Mouse (Mus musculus) MEL (cell line): ENCODE data around the gene Mgll. TPM values are rescaled to one million over a fixed set of nuclear protein-coding genes. Genes with fewer than 3 reads are reported as not detected.

Experiments used
- DNase-seq: peaks from one replicate; pipeline ENCODE4 v3.0.0; 2011; ENCODE audit warnings: low read depth, low spot score
- H3K27ac ChIP-seq: 2 replicates; pipeline ENCODE4 v1.5.1; 2012; ENCODE audit warnings: low read depth, mild to moderate bottlenecking, control low read depth, low read length, moderate library complexity; ENCODE audit not compliant: control insufficient read depth
- H3K27me3 ChIP-seq, 2 experiments: fragments of 150-350 bp in 1 of 2; sonication (generic) in 1 of 2; 2 replicates each; pipeline ENCODE4 v1.6.1; 2012; ENCODE audit warnings: low read length in 2 of 2, mild to moderate bottlenecking in 2 of 2, improper control_type of control experiment in 1 of 2, moderate library complexity in 1 of 2; ENCODE audit not compliant: insufficient read depth in 2 of 2, control insufficient read depth in 1 of 2
- H3K36me3 ChIP-seq, 2 experiments: 2 replicates each; pipeline ENCODE4 v1.6.1; 2012 to 2014; ENCODE audit warnings: low read length in 2 of 2, improper control_type of control experiment in 1 of 2, inconsistent platforms in 1 of 2, mild to moderate bottlenecking in 1 of 2; ENCODE audit not compliant: insufficient read depth in 2 of 2, control insufficient read depth in 1 of 2
- H3K4me1 ChIP-seq, 2 experiments: fragments of 150-350 bp in 1 of 2; sonication (generic) in 1 of 2; 2 replicates each; pipeline ENCODE4 v1.6.1; 2012; ENCODE audit warnings: low read length in 2 of 2, improper control_type of control experiment in 1 of 2, mild to moderate bottlenecking in 1 of 2; ENCODE audit not compliant: insufficient read depth in 2 of 2, control insufficient read depth in 1 of 2
- H3K4me3 ChIP-seq, 2 experiments: fragments of 150-350 bp in 1 of 2; sonication (generic) in 1 of 2; 2 replicates each; pipeline ENCODE4 v1.5.1; 2012; ENCODE audit warnings: low read depth in 2 of 2, low read length in 2 of 2, mild to moderate bottlenecking in 2 of 2, moderate library complexity in 2 of 2, control low read depth in 1 of 2, improper control_type of control experiment in 1 of 2; ENCODE audit not compliant: control insufficient read depth in 1 of 2, insufficient read depth in 1 of 2
- H3K79me2 ChIP-seq: 2 replicates; pipeline ENCODE4 v1.6.1; 2012; ENCODE audit warnings: mild to moderate bottlenecking, low read length, moderate library complexity; ENCODE audit not compliant: control insufficient read depth, poor library complexity, insufficient read depth
- H3K9ac ChIP-seq: 2 replicates; pipeline ENCODE4 v1.6.1; 2012; ENCODE audit warnings: low read depth, mild to moderate bottlenecking, control low read depth, low read length, moderate library complexity; ENCODE audit not compliant: control insufficient read depth, poor library complexity, severe bottlenecking
- H3K9me3 ChIP-seq: fragments of 150-350 bp; sonication (generic); replicated peaks from 2 replicates; pipeline ENCODE4 v1.6.1; 2012; ENCODE audit warnings: mild to moderate bottlenecking, low read length, improper control_type of control experiment, moderate library complexity; ENCODE audit not compliant: insufficient read depth
- BHLHE40 ChIP-seq: IDR thresholded peaks from 2 replicates; pipeline ENCODE4 v1.6.1; 2012; ENCODE audit warnings: low read depth, mild to moderate bottlenecking, inconsistent platforms, low read length, improper control_type of control experiment, borderline replicate concordance
- ETS1 ChIP-seq: IDR thresholded peaks from 2 replicates; pipeline ENCODE4 v1.6.1; 2012; ENCODE audit warnings: low read depth, mild to moderate bottlenecking, inconsistent platforms, low read length, improper control_type of control experiment, moderate library complexity
- GABPA ChIP-seq: IDR thresholded peaks from 2 replicates; pipeline ENCODE4 v1.6.1; 2012; ENCODE audit warnings: low read depth, mild to moderate bottlenecking, inconsistent platforms, low read length, improper control_type of control experiment, moderate library complexity
- KAT2A ChIP-seq: conservative IDR thresholded peaks from 2 replicates; pipeline ENCODE4 v1.6.1; 2012; ENCODE audit warnings: low read depth, low read length, improper control_type of control experiment, inconsistent platforms
- MAFK ChIP-seq: IDR thresholded peaks from 2 replicates; pipeline ENCODE4 v1.6.1; 2011; ENCODE audit warnings: low read depth, mild to moderate bottlenecking, low read length, improper control_type of control experiment, borderline replicate concordance
- NELFE ChIP-seq: IDR thresholded peaks from 2 replicates; pipeline ENCODE4 v1.6.1; 2011; ENCODE audit warnings: low read depth, low read length, improper control_type of control experiment
- NRF1 ChIP-seq: IDR thresholded peaks from 2 replicates; pipeline ENCODE4 v1.6.1; 2014; ENCODE audit warnings: low read depth, mild to moderate bottlenecking, inconsistent platforms, low read length, improper control_type of control experiment, moderate library complexity; ENCODE audit not compliant: poor library complexity, insufficient read depth, severe bottlenecking
- POLR2A ChIP-seq, 2 experiments: IDR thresholded peaks; 2 replicates each; pipeline ENCODE4 v1.6.1; 2011 to 2012; ENCODE audit warnings: low read length in 2 of 2, mild to moderate bottlenecking in 2 of 2, control low read depth in 1 of 2, improper control_type of control experiment in 1 of 2, low read depth in 1 of 2, moderate library complexity in 1 of 2; ENCODE audit not compliant: control insufficient read depth in 1 of 2, insufficient read depth in 1 of 2, poor library complexity in 1 of 2
- POLR2AphosphoS2 ChIP-seq: IDR thresholded peaks from 2 replicates; pipeline ENCODE4 v1.6.1; 2011; ENCODE audit warnings: low read length, improper control_type of control experiment
- RAD21 ChIP-seq: IDR thresholded peaks from 2 replicates; pipeline ENCODE4 v1.6.1; 2011; ENCODE audit warnings: mild to moderate bottlenecking, low read depth, low read length, improper control_type of control experiment
- TBP ChIP-seq: IDR thresholded peaks from 2 replicates; pipeline ENCODE4 v1.8.0; 2011; ENCODE audit warnings: low read depth, low read length, improper control_type of control experiment
- USF1 ChIP-seq: IDR thresholded peaks from 2 replicates; pipeline ENCODE4 v1.6.1; 2014; ENCODE audit warnings: low read depth, mild to moderate bottlenecking, inconsistent platforms, low read length, improper control_type of control experiment, moderate library complexity
- USF2 ChIP-seq, 2 experiments: IDR thresholded peaks; 2 replicates each; pipeline ENCODE4 v1.6.1; 2011 to 2012; ENCODE audit warnings: improper control_type of control experiment in 2 of 2, low read length in 2 of 2, borderline replicate concordance in 1 of 2, inconsistent platforms in 1 of 2, low read depth in 1 of 2, mild to moderate bottlenecking in 1 of 2; ENCODE audit not compliant: insufficient read depth in 1 of 2
- ZKSCAN1 ChIP-seq: IDR thresholded peaks from 2 replicates; pipeline ENCODE4 v1.6.1; 2012; ENCODE audit warnings: low read depth, mild to moderate bottlenecking, inconsistent platforms, low read length, improper control_type of control experiment, moderate library complexity
- ZMIZ1 ChIP-seq: IDR thresholded peaks from 2 replicates; pipeline ENCODE4 v1.6.1; 2012; ENCODE audit warnings: low read depth, mild to moderate bottlenecking, inconsistent platforms, low read length, improper control_type of control experiment, moderate library complexity
- ZNF384 ChIP-seq: IDR thresholded peaks from 2 replicates; pipeline ENCODE4 v1.6.1; 2012; ENCODE audit warnings: low read depth, mild to moderate bottlenecking, inconsistent platforms, low read length, improper control_type of control experiment
- polyA plus RNA-seq, 2 experiments: library from polyadenylated mRNA; stranded (reverse) in 1 of 2; unstranded in 1 of 2; fragments of >175 nt in 1 of 2; fragments of >200 nt in 1 of 2; gene quantifications; 2 replicates each; pipeline versions ENCODE4 v1.2.1 to v1.2.4; 2012; ENCODE audit warnings: low replicate concordance in 2 of 2, low read depth in 1 of 2; ENCODE audit not compliant: insufficient read length in 2 of 2, insufficient read depth in 1 of 2, missing spikeins in 1 of 2
- total RNA-seq: library from RNA; depleted of rRNA; stranded (reverse); fragments of 300-350 nt; gene quantifications from 2 replicates; pipeline ENCODE4 v1.2.3, GENCODE M21; 2012

Mgll gene
- total and polyA plus RNA-seq, 3 experiments, result not detected

GRCm38 (mm10) chr6:88791299-88791698 is 67.1 kb downstream of the Mgll start:
- no peaks in the 10 kb centered on the region for H3K9me3 ChIP-seq
- H3K27ac ChIP-seq, result no peak overlapping the region
- peaks cover 9 to 14% of the 10 kb centered on the region in 2 experiments for H3K27me3 ChIP-seq
- TF ChIP-seq POLR2A (IDR thresholded peaks at IDR 0.05; ENCODE audit: control insufficient read depth in 1 of 2, insufficient read depth in 1 of 2, low read depth in 1 of 2, low read length in 2 of 2, poor library complexity in 1 of 2) (no peak), BHLHE40 (no peak)
- H3K4me1 ChIP-seq, result no peaks in the 10 kb centered on the region
- no peak overlapping the region for H3K9ac ChIP-seq
- no peaks in the 10 kb centered on the region for H3K79me2 ChIP-seq
- H3K4me3 ChIP-seq, result no peak overlapping the region
- DNase-seq, result no peak
- no peaks in the 10 kb centered on the region for H3K36me3 ChIP-seq

GRCm38 (mm10) chr6:88792147-88792691 is 68.0 kb downstream of the Mgll start:
- H3K27ac ChIP-seq, result no peak overlapping the region
- H3K79me2 ChIP-seq, result no peaks in the 10 kb centered on the region
- DNase-seq, result no peak
- no peaks in the 10 kb centered on the region for H3K36me3 ChIP-seq
- H3K27me3 ChIP-seq, result peaks cover 9 to 16% of the 10 kb centered on the region in 2 experiments
- no peak overlapping the region for H3K4me3 ChIP-seq
- no peaks in the 10 kb centered on the region for H3K9me3 ChIP-seq
- H3K4me1 ChIP-seq, result no peaks in the 10 kb centered on the region
- no peak overlapping the region for H3K9ac ChIP-seq
- TF ChIP-seq ZMIZ1 (no peak), ETS1 (no peak), TBP (no peak), ZKSCAN1 (no peak), MAFK (no peak), NRF1 (no peak), BHLHE40 (no peak), GABPA (no peak), NELFE (no peak), POLR2AphosphoS2 (no peak), USF1 (no peak), ZNF384 (no peak), RAD21 (no peak), KAT2A (no peak), USF2 (IDR thresholded peaks at IDR 0.05; ENCODE audit: borderline replicate concordance in 1 of 2, insufficient read depth in 1 of 2, low read depth in 1 of 2, low read length in 2 of 2) (no peak)
